Mouse (Mus musculus) ES-E14 (cell line): ENCODE measurements at regions not wholly inside any gene's neighbourhood (a gene's known extent, or its start where the extent isn't known, plus 50 kb on each side); places are given as distances from the start of the nearest gene placed in this dataset.

Experiments
- CHD2 ChIP-seq: IDR thresholded peaks from 2 replicates; pipeline ENCODE4 v1.6.1; 2014; ENCODE audit warnings: mild to moderate bottlenecking, low read depth, low read length, inconsistent platforms
- HCFC1 ChIP-seq: IDR thresholded peaks from 2 replicates; pipeline ENCODE4 v1.6.1; 2012; ENCODE audit warnings: low read length, inconsistent platforms, borderline replicate concordance; ENCODE audit not compliant: insufficient read depth
- MAFK ChIP-seq: IDR thresholded peaks from 2 replicates; pipeline ENCODE4 v1.6.1; 2014; ENCODE audit warnings: mild to moderate bottlenecking, low read depth, low read length, inconsistent platforms; ENCODE audit not compliant: insufficient read depth
- ZC3H11A ChIP-seq: IDR thresholded peaks from 2 replicates; pipeline ENCODE4 v1.6.1; 2012; ENCODE audit warnings: low read depth, mild to moderate bottlenecking, inconsistent platforms, low read length, borderline replicate concordance

DNA sequence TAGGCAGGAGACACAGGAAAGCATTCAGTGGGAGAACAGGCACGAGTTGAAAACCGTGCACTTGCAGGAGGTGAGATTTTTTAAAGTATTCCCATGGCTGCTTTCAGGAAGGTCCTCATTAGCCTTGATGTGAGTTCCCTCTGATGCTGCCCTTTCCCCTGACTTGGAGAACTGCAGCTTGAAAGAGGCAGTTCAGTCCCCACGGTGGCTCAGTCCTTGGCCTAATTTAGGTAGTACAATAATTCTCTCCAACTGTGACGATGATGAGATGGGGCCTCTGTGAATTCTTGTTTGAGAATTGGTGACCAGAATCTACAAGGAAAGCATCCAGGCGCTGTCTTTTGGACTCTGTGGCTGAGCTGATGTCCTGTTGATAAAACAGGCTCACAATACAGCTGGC lies 298.5 kb upstream of the Gcfc2 start:
- no peak for TF ChIP-seq ZC3H11A
- no peak for TF ChIP-seq MAFK
- TF ChIP-seq CHD2, result no peak
- TF ChIP-seq HCFC1, result no peak
